Mouse (Mus musculus): ENCODE data around the gene Cnot2. TPM values are rescaled to one million over a fixed set of nuclear protein-coding genes. Genes with fewer than 3 reads are reported as not detected.

Cnot2 gene
- polyA plus RNA-seq, 2 experiments, result 101 to 112 TPM

GRCm38 (mm10) chr10:116515158-116515557, 66.2 kb downstream of the Cnot2 start:
- 90% methylated on average over 4 of the region's 4 CpGs for WGBS
- no peak for ATAC-seq (ENCODE audit: low FRiP score, low read depth)
- peaks cover 7% of the 10 kb centered on the region; the same call in 1 of the 2 replicates for H3K4me1 ChIP-seq (ENCODE audit: control insufficient read depth, insufficient read depth, low read length)
- H3K36me3 ChIP-seq (ENCODE audit: control insufficient read depth, insufficient read depth, low read length), result peaks cover 6% of the 10 kb centered on the region; the same call in 1 of the 2 replicates
- H3K9ac ChIP-seq (ENCODE audit: low read depth, low read length, severe bottlenecking), result no peak overlapping the region
- DNase-seq (ENCODE audit: low spot score), result no peak
- no peak overlapping the region for H3K4me3 ChIP-seq (replicated peaks; ENCODE audit: low read length)
- H3K4me2 ChIP-seq (replicated peaks; ENCODE audit: low read depth, low read length, severe bottlenecking), result no peak overlapping the region
- no peak overlapping the region for H3K27ac ChIP-seq (replicated peaks; ENCODE audit: low read depth, low read length)
- TF ChIP-seq POLR2A (IDR thresholded peaks at IDR 0.05; ENCODE audit: borderline replicate concordance, extremely low read depth, insufficient read depth, insufficient read length), result no peak
- no peaks in the 10 kb centered on the region for H3K9me3 ChIP-seq (ENCODE audit: control insufficient read depth, low read length)
- no peaks in the 10 kb centered on the region for H3K27me3 ChIP-seq (ENCODE audit: control insufficient read depth, insufficient read depth, low read length)

- H3K27ac ChIP-seq (replicated peaks; ENCODE audit: low read depth, low read length), result no peak overlapping the region
- no peaks in the 10 kb centered on the region for H3K27me3 ChIP-seq (ENCODE audit: control insufficient read depth, insufficient read depth, low read length)
- WGBS, result 77% methylated on average over 7 of the region's 7 CpGs
- ATAC-seq (ENCODE audit: low FRiP score, low read depth) (no peak), DNase-seq (ENCODE audit: low spot score) (no peak)
- peaks cover 6% of the 10 kb centered on the region; the same call in 1 of the 2 replicates for H3K36me3 ChIP-seq (ENCODE audit: control insufficient read depth, insufficient read depth, low read length)
- no peak overlapping the region for H3K4me2 ChIP-seq (replicated peaks; ENCODE audit: low read depth, low read length, severe bottlenecking)
- no peak for TF ChIP-seq POLR2A (IDR thresholded peaks at IDR 0.05; ENCODE audit: borderline replicate concordance, extremely low read depth, insufficient read depth, insufficient read length)
- no peaks in the 10 kb centered on the region for H3K4me1 ChIP-seq (ENCODE audit: control insufficient read depth, insufficient read depth, low read length)
- no peak overlapping the region for H3K9ac ChIP-seq (ENCODE audit: low read depth, low read length, severe bottlenecking)
- H3K4me3 ChIP-seq (replicated peaks; ENCODE audit: low read length), result no peak overlapping the region
- no peaks in the 10 kb centered on the region for H3K9me3 ChIP-seq (ENCODE audit: control insufficient read depth, low read length)
These were observed 68.1 kb downstream of the Cnot2 start for GRCm38 (mm10) chr10:116513254-116513635.

- Histone ChIP-seq H3K27ac (replicated peaks; ENCODE audit: low read depth, low read length) (no peak overlapping the region), H3K4me1 (ENCODE audit: control insufficient read depth, insufficient read depth, low read length) (no peaks in the 10 kb centered on the region), H3K9ac (ENCODE audit: low read depth, low read length, severe bottlenecking) (no peak overlapping the region), H3K36me3 (ENCODE audit: control insufficient read depth, insufficient read depth, low read length) (peaks cover 6% of the 10 kb centered on the region; the same call in 1 of the 2 replicates), H3K4me3 (replicated peaks; ENCODE audit: low read length) (no peak overlapping the region), H3K4me2 (replicated peaks; ENCODE audit: low read depth, low read length, severe bottlenecking) (no peak overlapping the region), H3K27me3 (ENCODE audit: control insufficient read depth, insufficient read depth, low read length) (no peaks in the 10 kb centered on the region), H3K9me3 (ENCODE audit: control insufficient read depth, low read length) (no peaks in the 10 kb centered on the region)
- ATAC-seq (ENCODE audit: low FRiP score, low read depth) (no peak), DNase-seq (ENCODE audit: low spot score) (no peak)
- WGBS, result 89% methylated on average over 11 of the region's 11 CpGs
- TF ChIP-seq POLR2A (IDR thresholded peaks at IDR 0.05; ENCODE audit: borderline replicate concordance, extremely low read depth, insufficient read depth, insufficient read length), result no peak
These were observed 68.6 kb downstream of the Cnot2 start for GRCm38 (mm10) chr10:116512521-116513253.

GRCm38 (mm10) chr10:116505303-116506014, 75.9 kb downstream of the Cnot2 start:
- no peak for TF ChIP-seq POLR2A (IDR thresholded peaks at IDR 0.05; ENCODE audit: borderline replicate concordance, extremely low read depth, insufficient read depth, insufficient read length)
- no peak overlapping the region for H3K9ac ChIP-seq (ENCODE audit: low read depth, low read length, severe bottlenecking)
- H3K4me3 ChIP-seq (replicated peaks; ENCODE audit: low read length), result no peak overlapping the region
- no peaks in the 10 kb centered on the region for H3K9me3 ChIP-seq (ENCODE audit: control insufficient read depth, low read length)
- H3K36me3 ChIP-seq (ENCODE audit: control insufficient read depth, insufficient read depth, low read length), result peaks cover 6% of the 10 kb centered on the region
- DNase-seq (ENCODE audit: low spot score) (no peak), ATAC-seq (ENCODE audit: low FRiP score, low read depth) (no peak)
- no peaks in the 10 kb centered on the region for H3K27me3 ChIP-seq (ENCODE audit: control insufficient read depth, insufficient read depth, low read length)
- no peak overlapping the region for H3K27ac ChIP-seq (replicated peaks; ENCODE audit: low read depth, low read length)
- 90% methylated on average over 7 of the region's 7 CpGs for WGBS
- H3K4me2 ChIP-seq (replicated peaks; ENCODE audit: low read depth, low read length, severe bottlenecking), result no peak overlapping the region
- no peaks in the 10 kb centered on the region for H3K4me1 ChIP-seq (ENCODE audit: control insufficient read depth, insufficient read depth, low read length)

GRCm38 (mm10) chr10:116492768-116493167, 88.5 kb downstream of the Cnot2 start:
- no peak for DNase-seq (ENCODE audit: low spot score)
- Histone ChIP-seq H3K36me3 (ENCODE audit: control insufficient read depth, insufficient read depth, low read length) (peaks cover 53% of the 10 kb centered on the region), H3K4me2 (replicated peaks; ENCODE audit: low read depth, low read length, severe bottlenecking) (no peak overlapping the region), H3K4me3 (replicated peaks; ENCODE audit: low read length) (no peak overlapping the region), H3K9me3 (ENCODE audit: control insufficient read depth, low read length) (no peaks in the 10 kb centered on the region), H3K27ac (replicated peaks; ENCODE audit: low read depth, low read length) (no peak overlapping the region), H3K27me3 (ENCODE audit: control insufficient read depth, insufficient read depth, low read length) (no peaks in the 10 kb centered on the region), H3K9ac (ENCODE audit: low read depth, low read length, severe bottlenecking) (no peak overlapping the region), H3K4me1 (ENCODE audit: control insufficient read depth, insufficient read depth, low read length) (no peaks in the 10 kb centered on the region)
- ATAC-seq (ENCODE audit: low FRiP score, low read depth), result no peak
- TF ChIP-seq POLR2A (IDR thresholded peaks at IDR 0.05; ENCODE audit: borderline replicate concordance, extremely low read depth, insufficient read depth, insufficient read length), result no peak
- 90% methylated on average over 3 of the region's 3 CpGs for WGBS
